Mouse (Mus musculus) cerebellum, adult 2 months (tissue): ENCODE measurements around the gene Ndufs3.

Experiments
- CTCF ChIP-seq: fragments of 200-500 bp; IDR thresholded peaks from 2 replicates; pipeline ENCODE4 v1.5.1; 2011; ENCODE audit warnings: low read depth, mild to moderate bottlenecking, control low read depth, low read length, moderate library complexity, borderline replicate concordance; ENCODE audit not compliant: insufficient read depth
- POLR2A ChIP-seq: fragments of 200-500 bp; IDR thresholded peaks from 2 replicates; pipeline ENCODE4 v1.6.1; 2011; ENCODE audit warnings: low read length, control low read depth, borderline replicate concordance; ENCODE audit not compliant: insufficient read depth

DNA sequence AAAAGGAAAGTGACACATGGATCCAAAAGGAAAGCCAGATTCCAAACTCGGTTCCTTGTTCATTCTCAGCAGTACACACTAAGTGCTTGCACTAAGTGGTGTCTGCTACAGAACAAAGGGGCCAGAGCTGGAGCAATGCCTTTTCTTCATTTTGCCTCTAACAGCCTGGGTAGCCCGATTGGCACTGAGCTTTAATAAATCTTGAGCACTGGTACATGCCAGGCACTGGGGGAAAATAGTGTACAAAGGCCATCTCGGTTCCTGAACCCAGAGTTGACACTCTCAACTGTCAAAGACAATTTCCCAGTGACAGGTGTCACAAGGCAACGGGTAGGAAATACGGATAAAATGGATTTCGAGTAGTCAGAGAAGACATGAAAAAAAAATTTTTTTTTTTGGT lies 58.5 kb downstream of the Ndufs3 start:
- TF ChIP-seq CTCF (no peak), POLR2A (no peak)
